Mouse (Mus musculus) C2C12 (cell line): ENCODE results near the gene Phospho2. TPM values are rescaled to one million over a fixed set of nuclear protein-coding genes. Genes with fewer than 3 reads are reported as not detected.

ENCODE experiments used
- H3K27me3 ChIP-seq: one replicate; pipeline ENCODE4 v1.6.1; 2011; ENCODE audit not compliant: control insufficient read depth, insufficient read depth, insufficient read length
- H3K36me3 ChIP-seq: one replicate; pipeline ENCODE4 v1.6.1; 2011; ENCODE audit not compliant: control insufficient read depth, insufficient read depth
- H3K4me3 ChIP-seq: one replicate; pipeline ENCODE4 v1.5.1; 2011; ENCODE audit warnings: mild to moderate bottlenecking, control low read depth; ENCODE audit not compliant: poor library complexity, insufficient read depth, severe bottlenecking
- H3K79me2 ChIP-seq: one replicate; pipeline ENCODE4 v1.6.1; 2011; ENCODE audit not compliant: control insufficient read depth, insufficient read depth
- H3K79me3 ChIP-seq: one replicate; pipeline ENCODE4 v1.6.1; 2011; ENCODE audit warnings: low read depth, control low read depth
- H3ac ChIP-seq: one replicate; pipeline ENCODE3; 2011; ENCODE audit warnings: low read depth; ENCODE audit not compliant: control insufficient read depth, insufficient read length
- CEBPB ChIP-seq: IDR thresholded peaks from one replicate; pipeline ENCODE4 v1.6.1; 2011; ENCODE audit warnings: low read depth, mild to moderate bottlenecking, control low read depth, moderate library complexity
- CTCF ChIP-seq: IDR thresholded peaks from one replicate; pipeline ENCODE4 v1.5.1; 2011; ENCODE audit not compliant: control insufficient read depth, insufficient read depth, insufficient read length
- FOSL1 ChIP-seq: IDR thresholded peaks from one replicate; pipeline ENCODE4 v1.8.0; 2011; ENCODE audit warnings: mild to moderate bottlenecking, low read length; ENCODE audit not compliant: poor library complexity, insufficient read depth, severe bottlenecking
- MAX ChIP-seq: IDR thresholded peaks from one replicate; pipeline ENCODE4 v1.6.1; 2011; ENCODE audit warnings: mild to moderate bottlenecking, control low read depth
- MYOD1 ChIP-seq: IDR thresholded peaks from one replicate; pipeline ENCODE4 v1.6.1; 2011; ENCODE audit warnings: low read depth; ENCODE audit not compliant: control insufficient read depth, insufficient read length
- MYOG ChIP-seq: IDR thresholded peaks from one replicate; pipeline ENCODE4 v1.6.1; 2011; ENCODE audit not compliant: control insufficient read depth, insufficient read length; ENCODE audit errors: extremely low read depth
- USF1 ChIP-seq: IDR thresholded peaks from one replicate; pipeline ENCODE4 v1.6.1; 2011; ENCODE audit warnings: low read depth, mild to moderate bottlenecking, control low read depth, moderate library complexity
- polyA plus RNA-seq: library from polyadenylated mRNA; unstranded; fragments of >200 nt; fragmentation: generic; extraction: Trizol; gene quantifications from one replicate; pipeline ENCODE4 v1.2.1, GENCODE M21; 2012; ENCODE audit warnings: missing spikeins

Gene Phospho2
- polyA plus RNA-seq, 1 experiment, result 9.0 TPM

GRCm38 (mm10) chr2:69777985-69778835, 11.2 kb upstream of the Phospho2 start:
- no peaks in the 10 kb centered on the region for H3K27me3 ChIP-seq
- no peaks in the 10 kb centered on the region for H3K79me3 ChIP-seq
- no peaks in the 10 kb centered on the region for H3K79me2 ChIP-seq
- no peak overlapping the region for H3ac ChIP-seq
- H3K4me3 ChIP-seq, result no peak overlapping the region
- no peaks in the 10 kb centered on the region for H3K36me3 ChIP-seq
- TF ChIP-seq MYOG (no peak), USF1 (no peak), CEBPB (no peak), MYOD1 (no peak), CTCF (no peak), FOSL1 (no peak), MAX (no peak)

- TF ChIP-seq MYOG, result no peak
- TF ChIP-seq MYOD1, result no peak
- no peak for TF ChIP-seq USF1
- no peak for TF ChIP-seq MAX
- TF ChIP-seq CTCF, result no peak
- TF ChIP-seq CEBPB, result no peak
- no peak for TF ChIP-seq FOSL1
Measured at GRCm38 (mm10) chr2:69778836-69779177, 10.6 kb upstream of the Phospho2 start.

GRCm38 (mm10) chr2:69788974-69789373, 449 bp upstream of the Phospho2 start:
- Histone ChIP-seq H3K79me2 (peaks cover 5% of the 10 kb centered on the region), H3ac (peak overlapping the region; percentile 37), H3K36me3 (peaks cover 16% of the 10 kb centered on the region), H3K4me3 (peak overlapping the region; percentile 67), H3K27me3 (no peaks in the 10 kb centered on the region), H3K79me3 (no peaks in the 10 kb centered on the region)
- no peak for TF ChIP-seq FOSL1
- TF ChIP-seq MYOD1, result no peak
- TF ChIP-seq CEBPB, result no peak
- TF ChIP-seq CTCF, result no peak
- TF ChIP-seq MYOG, result no peak
- TF ChIP-seq MAX, result no peak

More at GRCm38 (mm10) chr2:69778836-69779177, 10.6 kb upstream of the Phospho2 start:
- H3K36me3 ChIP-seq, result no peaks in the 10 kb centered on the region
- no peak overlapping the region for H3K4me3 ChIP-seq
- no peaks in the 10 kb centered on the region for H3K79me2 ChIP-seq
- H3ac ChIP-seq, result no peak overlapping the region
- no peaks in the 10 kb centered on the region for H3K79me3 ChIP-seq
- H3K27me3 ChIP-seq, result no peaks in the 10 kb centered on the region

- Histone ChIP-seq H3ac (no peak overlapping the region), H3K27me3 (no peaks in the 10 kb centered on the region), H3K79me2 (peaks cover 5% of the 10 kb centered on the region), H3K4me3 (peak overlapping the region; percentile 67), H3K79me3 (no peaks in the 10 kb centered on the region), H3K36me3 (peaks cover 25% of the 10 kb centered on the region)
- TF ChIP-seq MYOG (no peak), CTCF (peak; percentile 61)
Measured at GRCm38 (mm10) chr2:69790285-69790684, 862 bp downstream of the Phospho2 start.

- no peak overlapping the region for H3ac ChIP-seq
- H3K27me3 ChIP-seq, result no peaks in the 10 kb centered on the region
- no peak overlapping the region for H3K4me3 ChIP-seq
- H3K36me3 ChIP-seq, result peaks cover 29% of the 10 kb centered on the region
- TF ChIP-seq CEBPB, result no peak
- TF ChIP-seq MYOG, result no peak
- TF ChIP-seq FOSL1, result no peak
- TF ChIP-seq USF1, result no peak
- TF ChIP-seq CTCF, result no peak
- no peak for TF ChIP-seq MAX
- TF ChIP-seq MYOD1, result no peak
- H3K79me3 ChIP-seq, result no peaks in the 10 kb centered on the region
- peaks cover 5% of the 10 kb centered on the region for H3K79me2 ChIP-seq
Measured at GRCm38 (mm10) chr2:69790722-69791121, 1.3 kb downstream of the Phospho2 start.

- Histone ChIP-seq H3K27me3 (no peaks in the 10 kb centered on the region), H3K4me3 (no peak overlapping the region), H3K79me2 (no peaks in the 10 kb centered on the region), H3ac (peak overlapping the region; percentile 4), H3K79me3 (no peaks in the 10 kb centered on the region), H3K36me3 (no peaks in the 10 kb centered on the region)
- no peak for TF ChIP-seq MAX
- TF ChIP-seq CTCF, result peak; percentile 52
- TF ChIP-seq CEBPB, result no peak
Measured at GRCm38 (mm10) chr2:69802911-69803312, 13.5 kb downstream of the Phospho2 start.
